Comparison of ENCODE assay signal across 15 mouse cellular contexts in the genomic region with DNA sequence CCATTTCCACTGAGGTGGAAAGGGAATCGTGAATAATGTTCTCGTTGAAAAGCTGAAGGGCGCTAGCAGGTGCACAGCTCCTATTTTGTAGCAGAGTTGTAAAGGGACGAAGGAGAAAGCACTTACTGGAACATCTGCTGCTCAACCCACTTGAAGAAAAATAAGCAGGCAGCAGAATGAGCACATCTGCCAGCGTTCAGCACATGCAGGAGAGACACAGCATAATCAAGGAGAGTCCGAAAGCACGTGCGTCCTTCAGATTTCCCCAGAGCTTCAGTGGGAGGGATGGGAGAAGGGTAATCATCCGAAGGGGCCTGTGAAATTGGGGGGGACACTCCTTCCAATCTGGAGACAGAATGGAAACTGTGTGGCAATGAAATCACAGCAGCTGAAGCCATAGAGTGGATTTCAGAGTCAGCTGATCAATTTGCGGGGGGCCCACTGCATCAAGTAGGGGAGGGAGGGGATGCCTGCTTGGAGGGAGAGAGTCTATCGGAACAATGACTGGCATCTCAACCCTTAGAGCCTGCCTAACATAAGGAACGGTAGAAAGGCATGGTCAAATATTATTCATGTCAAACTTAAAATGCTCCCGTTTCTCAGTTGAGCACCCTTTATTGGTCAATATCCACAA.
A peak's percentile ranks its signal among the peaks of the same experiment; 100 is the strongest.
DNase-seq lines count a peak whose midpoint lies in the region; ATAC-seq lines count a peak whose summit lies in the region.
"Had no signal": no experiment of that assay in that cellular context is flagged by ENCODE, and none has a peak within 500 bp of the region (broad histone marks: within the 10 kb centered on the region; RNA-seq: fewer than 3 reads in every experiment).

No protein-coding gene starts in this region.

- no peak overlapping the region for H3K9ac ChIP-seq in hindbrain, embryonic 15.5 days
- peak overlapping the region; percentile 56 for H3K9ac ChIP-seq in neural tube, embryonic 13.5 days
- H3K9ac ChIP-seq: heart, embryonic 12.5 days; lung, embryonic 14.5 days had no signal

- no peak for DNase-seq in frontal cortex, postnatal 25 days (ENCODE audit: low spot score in 2 of 2)
- DNase-seq in embryo, embryonic 11 days: peak; percentile 13
- DNase-seq in adrenal gland, adult 2 months: no peak
- no peak for DNase-seq in spleen, adult 12 weeks (ENCODE audit: low spot score)
- DNase-seq: lung, embryonic 14.5 days; spleen, adult 18-20 months; thymus, adult 2 months had no signal

- no peaks in the 10 kb centered on the region for H3K36me3 ChIP-seq in hindbrain, embryonic 15.5 days
- no peaks in the 10 kb centered on the region for H3K36me3 ChIP-seq in neural tube, embryonic 13.5 days
- H3K36me3 ChIP-seq: heart, embryonic 12.5 days had no signal

- H3K4me2 ChIP-seq in hindbrain, embryonic 15.5 days: peak overlapping the region; percentile 40
- peak overlapping the region; percentile 40 for H3K4me2 ChIP-seq in neural tube, embryonic 13.5 days
- H3K4me2 ChIP-seq: heart, embryonic 12.5 days; lung, embryonic 14.5 days had no signal

- peak overlapping the region; percentile 34; the same call in 1 of the 2 replicates for H3K27ac ChIP-seq in hindbrain, embryonic 15.5 days (replicated peaks)
- H3K27ac ChIP-seq in neural tube, embryonic 13.5 days (replicated peaks): no peak overlapping the region; the same call in none of the 2 replicates
- H3K27ac ChIP-seq: layer of hippocampus, adult 2 months had no signal

- peak overlapping the region; percentile 20 for H3K4me3 ChIP-seq in hindbrain, embryonic 15.5 days
- peak overlapping the region; percentile 21 for H3K4me3 ChIP-seq in neural tube, embryonic 13.5 days
- H3K4me3 ChIP-seq: heart, embryonic 12.5 days; layer of hippocampus, adult 2 months had no signal

- H3K4me1 ChIP-seq in hindbrain, embryonic 15.5 days (replicated peaks): no peaks in the 10 kb centered on the region
- H3K4me1 ChIP-seq in neural tube, embryonic 13.5 days (replicated peaks): peaks cover 6% of the 10 kb centered on the region
- H3K4me1 ChIP-seq: heart, embryonic 12.5 days had no signal

- H3K27me3 ChIP-seq in hindbrain, embryonic 15.5 days: no peaks in the 10 kb centered on the region
- no peaks in the 10 kb centered on the region for H3K27me3 ChIP-seq in neural tube, embryonic 13.5 days
- H3K27me3 ChIP-seq: heart, embryonic 12.5 days had no signal

- H3K9me3 ChIP-seq in hindbrain, embryonic 15.5 days: no peaks in the 10 kb centered on the region
- H3K9me3 ChIP-seq in neural tube, embryonic 13.5 days: no peaks in the 10 kb centered on the region
- H3K9me3 ChIP-seq: heart, embryonic 12.5 days had no signal

- ATAC-seq in frontal cortex, adult (ENCODE audit: low TSS enrichment): peak; percentile 91
- peak; percentile 74; the same call in 1 of the 2 replicates for ATAC-seq in hindbrain, embryonic 15.5 days (ENCODE audit: low FRiP score, low read depth)
- peak; percentile 74 for ATAC-seq in neural tube, embryonic 13.5 days (ENCODE audit: low read depth)
- no peak for ATAC-seq in CD4-positive, CD25-positive, alpha-beta regulatory T cell, adult 4 months
- ATAC-seq: activated CD4-positive, CD25-positive, alpha-beta regulatory T cell, adult 4 months; intestine, embryonic 16.5 days had no signal

- 51% methylated on average over 13 of the region's 13 CpGs for WGBS in hindbrain, embryonic 15.5 days
- 51% methylated on average over 13 of the region's 13 CpGs for WGBS in neural tube, embryonic 13.5 days
